Mouse (Mus musculus): Measurements from ENCODE around the gene Fndc11. TPM values are rescaled to one million over a fixed set of nuclear protein-coding genes. Genes with fewer than 3 reads are reported as not detected.

Fndc11 gene
- polyA plus RNA-seq, 1 experiment = not detected

GRCm38 (mm10) chr2:181253248-181253647 lies 33.4 kb downstream of the Fndc11 start:
- Histone ChIP-seq H3K27ac (ENCODE audit: insufficient read depth, low read length) (no peak overlapping the region), H3K4me3 (ENCODE audit: low read depth, low read length) (no peak overlapping the region), H3K9me3 (replicated peaks; ENCODE audit: control insufficient read depth, insufficient read depth, low read length, poor library complexity, severe bottlenecking) (no peaks in the 10 kb centered on the region), H3K9ac (ENCODE audit: low read depth, poor library complexity, severe bottlenecking) (no peak overlapping the region), H3K4me1 (ENCODE audit: control insufficient read depth, insufficient read depth, low read length) (no peaks in the 10 kb centered on the region), H3K27me3 (ENCODE audit: control insufficient read depth, insufficient read depth, low read length, poor library complexity, severe bottlenecking) (no peaks in the 10 kb centered on the region), H3K36me3 (ENCODE audit: control insufficient read depth, insufficient read depth, low read length, poor library complexity, severe bottlenecking) (peaks cover 24% of the 10 kb centered on the region)
- no peak for TF ChIP-seq POLR2A (IDR thresholded peaks at IDR 0.05; ENCODE audit: insufficient read depth, low read length)
- no peak for TF ChIP-seq EP300 (IDR thresholded peaks at IDR 0.05; ENCODE audit: insufficient read depth, low read depth, low read length)
- TF ChIP-seq CTCF (IDR thresholded peaks at IDR 0.05; ENCODE audit: low read depth, low read length) = no peak

DNA sequence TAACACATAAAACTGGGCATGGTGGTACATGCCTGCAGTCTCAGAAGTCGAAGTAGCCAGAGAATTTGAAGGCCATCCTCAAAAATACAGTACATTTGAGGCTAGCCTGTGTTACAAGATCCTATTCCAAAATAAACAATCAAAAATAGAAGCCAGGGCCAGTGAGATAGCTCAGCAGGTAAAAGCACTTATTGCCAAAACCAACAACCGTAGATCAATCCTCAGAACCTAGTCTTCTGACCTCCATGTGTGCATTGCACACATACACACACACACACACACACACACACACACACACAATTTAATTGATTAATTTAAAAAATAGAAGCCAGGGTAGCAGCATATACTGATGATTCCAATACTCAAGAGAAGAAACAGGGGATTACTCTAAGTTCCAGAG lies 47.0 kb downstream of the Fndc11 start:
- H3K4me1 ChIP-seq (ENCODE audit: control insufficient read depth, insufficient read depth, low read length) = no peaks in the 10 kb centered on the region
- H3K9me3 ChIP-seq (replicated peaks; ENCODE audit: control insufficient read depth, insufficient read depth, low read length, poor library complexity, severe bottlenecking) = no peaks in the 10 kb centered on the region
- no peak for TF ChIP-seq EP300 (IDR thresholded peaks at IDR 0.05; ENCODE audit: insufficient read depth, low read depth, low read length)
- TF ChIP-seq CTCF (IDR thresholded peaks at IDR 0.05; ENCODE audit: low read depth, low read length) = no peak
- TF ChIP-seq POLR2A (IDR thresholded peaks at IDR 0.05; ENCODE audit: insufficient read depth, low read length) = no peak
- peaks cover 13% of the 10 kb centered on the region for H3K36me3 ChIP-seq (ENCODE audit: control insufficient read depth, insufficient read depth, low read length, poor library complexity, severe bottlenecking)
- H3K27me3 ChIP-seq (ENCODE audit: control insufficient read depth, insufficient read depth, low read length, poor library complexity, severe bottlenecking) = no peaks in the 10 kb centered on the region
- H3K27ac ChIP-seq (ENCODE audit: insufficient read depth, low read length) = no peak overlapping the region
- no peak overlapping the region for H3K9ac ChIP-seq (ENCODE audit: low read depth, poor library complexity, severe bottlenecking)
- H3K4me3 ChIP-seq (ENCODE audit: low read depth, low read length) = no peak overlapping the region

GRCm38 (mm10) chr2:181272092-181272491 lies 52.3 kb downstream of the Fndc11 start:
- Histone ChIP-seq H3K36me3 (ENCODE audit: control insufficient read depth, insufficient read depth, low read length, poor library complexity, severe bottlenecking) (peaks cover 6% of the 10 kb centered on the region), H3K4me1 (ENCODE audit: control insufficient read depth, insufficient read depth, low read length) (no peaks in the 10 kb centered on the region), H3K9ac (ENCODE audit: low read depth, poor library complexity, severe bottlenecking) (no peak overlapping the region), H3K4me3 (ENCODE audit: low read depth, low read length) (no peak overlapping the region), H3K27ac (ENCODE audit: insufficient read depth, low read length) (no peak overlapping the region), H3K27me3 (ENCODE audit: control insufficient read depth, insufficient read depth, low read length, poor library complexity, severe bottlenecking) (no peaks in the 10 kb centered on the region), H3K9me3 (replicated peaks; ENCODE audit: control insufficient read depth, insufficient read depth, low read length, poor library complexity, severe bottlenecking) (no peaks in the 10 kb centered on the region)
- TF ChIP-seq POLR2A (IDR thresholded peaks at IDR 0.05; ENCODE audit: insufficient read depth, low read length) (no peak), CTCF (IDR thresholded peaks at IDR 0.05; ENCODE audit: low read depth, low read length) (no peak), EP300 (IDR thresholded peaks at IDR 0.05; ENCODE audit: insufficient read depth, low read depth, low read length) (no peak)

Other genes starting within 250 kb of the Fndc11 start
- 0.79 and 1.3 TPM in 2 replicates for gene Col20a1, start 233.5 kb upstream of the Fndc11 start, polyA plus RNA-seq (2011; ENCODE audit: insufficient read depth, insufficient read length, low read depth, missing spikeins)
- gene Chrna4, start 176.5 kb upstream of the Fndc11 start, polyA plus RNA-seq (2011; ENCODE audit: insufficient read depth, insufficient read length, low read depth, missing spikeins) = 0.43 and 1.0 TPM in 2 replicates
- gene Kcnq2, start 84.7 kb upstream of the Fndc11 start, polyA plus RNA-seq (2011; ENCODE audit: insufficient read depth, insufficient read length, low read depth, missing spikeins) = 0.76 and 1.0 TPM in 2 replicates
- gene Eef1a2, start 63.0 kb upstream of the Fndc11 start, polyA plus RNA-seq (2011; ENCODE audit: insufficient read depth, insufficient read length, low read depth, missing spikeins) = 0.43 TPM in 1 of 2 replicates, not detected in the other
- 56.0 and 67.7 TPM in 2 replicates for gene Ppdpf, start 32.8 kb upstream of the Fndc11 start, polyA plus RNA-seq (2011; ENCODE audit: insufficient read depth, insufficient read length, low read depth, missing spikeins)
- gene Ptk6, start 17.2 kb upstream of the Fndc11 start, polyA plus RNA-seq (2011; ENCODE audit: insufficient read depth, insufficient read length, low read depth, missing spikeins) = not detected in 2 replicates
- gene Srms, start 6.8 kb upstream of the Fndc11 start, polyA plus RNA-seq (2011; ENCODE audit: insufficient read depth, insufficient read length, low read depth, missing spikeins) = not detected in 2 replicates
- gene Helz2, start 22.0 kb downstream of the Fndc11 start, polyA plus RNA-seq (2011; ENCODE audit: insufficient read depth, insufficient read length, low read depth, missing spikeins) = 1.4 and 1.5 TPM in 2 replicates
- 16.4 and 16.7 TPM in 2 replicates for gene Gmeb2, start 68.0 kb downstream of the Fndc11 start, polyA plus RNA-seq (2011; ENCODE audit: insufficient read depth, insufficient read length, low read depth, missing spikeins)
- 1.2 and 1.8 TPM in 2 replicates for gene Stmn3, start 94.5 kb downstream of the Fndc11 start, polyA plus RNA-seq (2011; ENCODE audit: insufficient read depth, insufficient read length, low read depth, missing spikeins)
- 49.0 and 54.2 TPM in 2 replicates for gene Rtel1, start 99.7 kb downstream of the Fndc11 start, polyA plus RNA-seq (2011; ENCODE audit: insufficient read depth, insufficient read length, low read depth, missing spikeins)
- gene Zgpat, start 144.9 kb downstream of the Fndc11 start, polyA plus RNA-seq (2011; ENCODE audit: insufficient read depth, insufficient read length, low read depth, missing spikeins) = 11.5 and 13.5 TPM in 2 replicates
- 29.1 and 35.4 TPM in 2 replicates for gene Arfrp1, start 145.4 kb downstream of the Fndc11 start, polyA plus RNA-seq (2011; ENCODE audit: insufficient read depth, insufficient read length, low read depth, missing spikeins)
- 3.9 and 6.3 TPM in 2 replicates for gene Lime1, start 160.1 kb downstream of the Fndc11 start, polyA plus RNA-seq (2011; ENCODE audit: insufficient read depth, insufficient read length, low read depth, missing spikeins)
- gene Zbtb46, start 239.4 kb downstream of the Fndc11 start, polyA plus RNA-seq (2011; ENCODE audit: insufficient read depth, insufficient read length, low read depth, missing spikeins) = 4.3 and 5.4 TPM in 2 replicates

Data from ES-Bruce4 (cell line).